Mouse (Mus musculus) intestine, embryonic 15.5 days (tissue): ENCODE results near the gene Irf2bpl. TPM values are rescaled to one million over a fixed set of nuclear protein-coding genes. Genes with fewer than 3 reads are reported as not detected.

Experiments used
- ATAC-seq: fragments of 200-750 bp; cut with Nextera tagmentation; 2 replicates; pipeline ENCODE4 v1.8.0; 2017; ENCODE audit warnings: moderate TSS enrichment, moderate library complexity
- H3K27ac ChIP-seq: fragments of 300-500 bp; sonication (generic); 2 replicates; pipeline ENCODE4 v1.5.1; 2015; ENCODE audit warnings: mild to moderate bottlenecking, inconsistent platforms
- H3K27me3 ChIP-seq: fragments of 300-500 bp; sonication (generic); replicated peaks from 2 replicates; pipeline ENCODE4 v1.6.1; 2015; ENCODE audit warnings: inconsistent platforms
- H3K36me3 ChIP-seq: fragments of 300-500 bp; sonication (generic); 2 replicates; pipeline ENCODE4 v1.6.1; 2015; ENCODE audit warnings: inconsistent platforms
- H3K4me1 ChIP-seq: fragments of 300-500 bp; sonication (generic); replicated peaks from 2 replicates; pipeline ENCODE4 v1.6.1; 2015; ENCODE audit warnings: inconsistent platforms
- H3K4me2 ChIP-seq: fragments of 300-500 bp; sonication (generic); replicated peaks from 2 replicates; pipeline ENCODE4 v1.6.1; 2015; ENCODE audit warnings: mild to moderate bottlenecking, inconsistent platforms
- H3K4me3 ChIP-seq: fragments of 300-500 bp; sonication (generic); replicated peaks from 2 replicates; pipeline ENCODE4 v1.5.1; 2015; ENCODE audit warnings: inconsistent platforms
- H3K9ac ChIP-seq: fragments of 300-500 bp; sonication (generic); 2 replicates; pipeline ENCODE4 v1.6.1; 2015; ENCODE audit warnings: inconsistent platforms
- H3K9me3 ChIP-seq: fragments of 300-500 bp; sonication (generic); 2 replicates; pipeline ENCODE4 v1.6.1; 2016; ENCODE audit warnings: inconsistent platforms
- WGBS: fragments of 180-500 bp; shearing (Covaris S2); methylation state at CpG from one replicate; pipeline ENCODE4 v1.1.7; 2015; 5-methylcytosine and 5-hydroxymethylcytosine counted together
- polyA plus RNA-seq: library from polyadenylated mRNA; unstranded; fragments of >200 nt; fragmentation: Nextera tagmentation; extraction: Ambion mirVana; gene quantifications from 2 replicates; pipeline ENCODE4 v1.2.1, GENCODE M21; 2015

Gene Irf2bpl
- polyA plus RNA-seq, 1 experiment from 2014 or later: 22.4 TPM

GRCm38 (mm10) chr12:86888130-86889069 is 3.8 kb upstream of the Irf2bpl start:
- Histone ChIP-seq H3K4me2 (peak overlapping the region; percentile 72), H3K4me3 (peak overlapping the region; percentile 23), H3K9me3 (no peaks in the 10 kb centered on the region), H3K27me3 (no peaks in the 10 kb centered on the region), H3K4me1 (peaks cover 68% of the 10 kb centered on the region), H3K9ac (peak overlapping the region; percentile 52), H3K36me3 (no peaks in the 10 kb centered on the region), H3K27ac (peak overlapping the region; percentile 98)
- WGBS: under 1% methylated on average over 46 of the region's 47 CpGs
- peak; percentile 44 for ATAC-seq

- Histone ChIP-seq H3K36me3 (no peaks in the 10 kb centered on the region), H3K27me3 (no peaks in the 10 kb centered on the region), H3K9ac (peak overlapping the region; percentile 52; the same call in 1 of the 2 replicates), H3K27ac (peak overlapping the region; percentile 98), H3K4me3 (peak overlapping the region; percentile 23), H3K9me3 (no peaks in the 10 kb centered on the region), H3K4me2 (peak overlapping the region; percentile 72), H3K4me1 (peaks cover 61% of the 10 kb centered on the region)
- ATAC-seq: no peak
- 44% methylated on average over 14 of the region's 14 CpGs for WGBS
Measured at GRCm38 (mm10) chr12:86887381-86888129, 3.0 kb upstream of the Irf2bpl start.

- WGBS: 76% methylated on average over 7 of the region's 7 CpGs
- H3K27ac ChIP-seq: peak overlapping the region; percentile 1; the same call in 1 of the 2 replicates
Measured at GRCm38 (mm10) chr12:86886446-86886965, 1.9 kb upstream of the Irf2bpl start.

GRCm38 (mm10) chr12:86885746-86886145 is 1.1 kb upstream of the Irf2bpl start:
- Histone ChIP-seq H3K4me3 (no peak overlapping the region), H3K36me3 (no peaks in the 10 kb centered on the region), H3K27ac (peak overlapping the region; percentile 62), H3K9me3 (no peaks in the 10 kb centered on the region), H3K9ac (no peak overlapping the region; the same call in 1 of the 2 replicates), H3K4me2 (peak overlapping the region; percentile 89), H3K4me1 (peaks cover 55% of the 10 kb centered on the region), H3K27me3 (no peaks in the 10 kb centered on the region)
- no peak for ATAC-seq
- 32% methylated on average over 5 of the region's 5 CpGs for WGBS

More at GRCm38 (mm10) chr12:86886446-86886965, 1.9 kb upstream of the Irf2bpl start:
- no peak for ATAC-seq
- H3K4me1 ChIP-seq: peaks cover 61% of the 10 kb centered on the region
- no peak overlapping the region for H3K4me2 ChIP-seq
- no peak overlapping the region for H3K4me3 ChIP-seq
- H3K9ac ChIP-seq: no peak overlapping the region
- no peaks in the 10 kb centered on the region for H3K36me3 ChIP-seq
- H3K9me3 ChIP-seq: no peaks in the 10 kb centered on the region
- H3K27me3 ChIP-seq: no peaks in the 10 kb centered on the region

GRCm38 (mm10) chr12:86885336-86885735 is 738 bp upstream of the Irf2bpl start:
- peaks cover 51% of the 10 kb centered on the region for H3K4me1 ChIP-seq
- peak overlapping the region; percentile 33; the same call in 1 of the 2 replicates for H3K9ac ChIP-seq
- H3K36me3 ChIP-seq: no peaks in the 10 kb centered on the region
- WGBS: 9% methylated on average over 6 of the region's 6 CpGs
- H3K4me3 ChIP-seq: peak overlapping the region; percentile 54
- no peaks in the 10 kb centered on the region for H3K27me3 ChIP-seq
- no peaks in the 10 kb centered on the region for H3K9me3 ChIP-seq
- H3K4me2 ChIP-seq: peak overlapping the region; percentile 89
- peak overlapping the region; percentile 62 for H3K27ac ChIP-seq
- no peak for ATAC-seq

GRCm38 (mm10) chr12:86883280-86884196 is 1.1 kb downstream of the Irf2bpl start:
- Histone ChIP-seq H3K9ac (peak overlapping the region; percentile 96), H3K27me3 (no peaks in the 10 kb centered on the region), H3K36me3 (no peaks in the 10 kb centered on the region), H3K27ac (peak overlapping the region; percentile 98), H3K4me1 (peaks cover 42% of the 10 kb centered on the region), H3K4me2 (peak overlapping the region; percentile 89), H3K4me3 (peak overlapping the region; percentile 54), H3K9me3 (no peaks in the 10 kb centered on the region)
- WGBS: under 1% methylated on average over 84 of the region's 84 CpGs
- no peak; the same call in 1 of the 2 replicates for ATAC-seq

- peak overlapping the region; percentile 96 for H3K9ac ChIP-seq
- H3K27me3 ChIP-seq: no peaks in the 10 kb centered on the region
- no peak for ATAC-seq
- peak overlapping the region; percentile 98 for H3K27ac ChIP-seq
- WGBS: 3% methylated on average over 24 of the region's 24 CpGs
- peak overlapping the region; percentile 54 for H3K4me3 ChIP-seq
- H3K4me1 ChIP-seq: peaks cover 37% of the 10 kb centered on the region
- no peaks in the 10 kb centered on the region for H3K9me3 ChIP-seq
- H3K4me2 ChIP-seq: peak overlapping the region; percentile 89
- no peaks in the 10 kb centered on the region for H3K36me3 ChIP-seq
Measured at GRCm38 (mm10) chr12:86883019-86883279, 1.6 kb downstream of the Irf2bpl start.

- ATAC-seq: no peak
- peaks cover 33% of the 10 kb centered on the region for H3K4me1 ChIP-seq
- H3K9me3 ChIP-seq: no peaks in the 10 kb centered on the region
- peak overlapping the region; percentile 54 for H3K4me3 ChIP-seq
- no peaks in the 10 kb centered on the region for H3K27me3 ChIP-seq
- no peaks in the 10 kb centered on the region for H3K36me3 ChIP-seq
- H3K9ac ChIP-seq: peak overlapping the region; percentile 96
- peak overlapping the region; percentile 89 for H3K4me2 ChIP-seq
- H3K27ac ChIP-seq: peak overlapping the region; percentile 98
- whole genome bisulfite sequencing: 1% methylated on average over 59 of the region's 59 CpGs
Measured at GRCm38 (mm10) chr12:86882279-86883018, 2.1 kb downstream of the Irf2bpl start.

GRCm38 (mm10) chr12:86881809-86882278 is 2.8 kb downstream of the Irf2bpl start:
- Histone ChIP-seq H3K27me3 (no peaks in the 10 kb centered on the region), H3K4me3 (peak overlapping the region; percentile 54), H3K36me3 (no peaks in the 10 kb centered on the region), H3K4me2 (peak overlapping the region; percentile 89), H3K9me3 (no peaks in the 10 kb centered on the region), H3K27ac (no peak overlapping the region), H3K9ac (peak overlapping the region; percentile 96), H3K4me1 (peaks cover 29% of the 10 kb centered on the region)
- 25% methylated on average over 33 of the region's 33 CpGs for whole genome bisulfite sequencing
- no peak for ATAC-seq

GRCm38 (mm10) chr12:86880090-86880723 is 4.4 kb downstream of the Irf2bpl start:
- WGBS: 56% methylated on average over 3 of the region's 3 CpGs
- H3K9me3 ChIP-seq: no peaks in the 10 kb centered on the region
- H3K4me1 ChIP-seq: peaks cover 18% of the 10 kb centered on the region
- H3K4me3 ChIP-seq: no peak overlapping the region
- no peaks in the 10 kb centered on the region for H3K27me3 ChIP-seq
- no peak overlapping the region for H3K27ac ChIP-seq
- H3K9ac ChIP-seq: no peak overlapping the region
- ATAC-seq: no peak
- no peak overlapping the region for H3K4me2 ChIP-seq
- no peaks in the 10 kb centered on the region for H3K36me3 ChIP-seq
